Mouse (Mus musculus) liver, embryonic 14.5 days (tissue): ENCODE measurements around the gene 1700034I23Rik. TPM values are rescaled to one million over a fixed set of nuclear protein-coding genes. Genes with fewer than 3 reads are reported as not detected.
"Not testable (repeated sequence)": the region's sequence is repeated elsewhere in the genome, so short reads cannot be mapped to it uniquely, and the experiment has no call there.

ENCODE experiments used
- ATAC-seq: fragments of 200-750 bp; cut with Nextera tagmentation; 2 replicates; pipeline ENCODE4 v1.8.0; 2017; ENCODE audit warnings: moderate number of reproducible peaks, mild to moderate bottlenecking, moderate library complexity; ENCODE audit not compliant: insufficient read depth
- DNase-seq, 3 experiments: peaks; one replicate each; pipeline ENCODE4 v3.0.0-alpha.2; 2012 to 2013; ENCODE audit warnings: low read depth in 3 of 3, low spot score in 3 of 3
- H3K27ac ChIP-seq: fragments of 300-500 bp; sonication (generic); 2 replicates; pipeline ENCODE4 v1.5.1; 2014; ENCODE audit warnings: moderate library complexity, mild to moderate bottlenecking, control low read depth, inconsistent platforms
- H3K27me3 ChIP-seq: fragments of 300-500 bp; sonication (generic); 2 replicates; pipeline ENCODE4 v1.6.1; 2014; ENCODE audit warnings: mild to moderate bottlenecking, low read length, moderate library complexity; ENCODE audit not compliant: control insufficient read depth, insufficient read depth
- H3K36me3 ChIP-seq: fragments of 300-500 bp; sonication (generic); replicated peaks from 2 replicates; pipeline ENCODE4 v1.6.1; 2014; ENCODE audit warnings: low read depth; ENCODE audit not compliant: control insufficient read depth, insufficient read depth
- H3K4me1 ChIP-seq, 2 experiments: fragments of 200-500 bp in 1 of 2; fragments of 300-500 bp in 1 of 2; sonication (generic) in 1 of 2; replicated peaks; 2 replicates each; pipeline ENCODE4 v1.6.1; 2012 to 2014; ENCODE audit warnings: antibody characterized with exemption in 1 of 2, inconsistent platforms in 1 of 2, low read length in 1 of 2; ENCODE audit not compliant: control insufficient read depth in 2 of 2, insufficient read depth in 2 of 2
- H3K4me2 ChIP-seq: fragments of 300-500 bp; sonication (generic); 2 replicates; pipeline ENCODE4 v1.6.1; 2014; ENCODE audit warnings: low read depth, mild to moderate bottlenecking, control low read depth, moderate library complexity
- H3K4me3 ChIP-seq, 2 experiments: fragments of 200-500 bp in 1 of 2; fragments of 300-500 bp in 1 of 2; sonication (generic) in 1 of 2; 2 replicates each; pipeline ENCODE4 v1.5.1; 2012 to 2014; ENCODE audit warnings: low read depth in 2 of 2, low read length in 2 of 2, mild to moderate bottlenecking in 2 of 2, control low read depth in 1 of 2, inconsistent platforms in 1 of 2, moderate library complexity in 1 of 2; ENCODE audit not compliant: insufficient read depth in 1 of 2
- H3K9ac ChIP-seq: fragments of 300-500 bp; sonication (generic); replicated peaks from 2 replicates; pipeline ENCODE4 v1.6.1; 2014; ENCODE audit warnings: mild to moderate bottlenecking, control low read depth, moderate library complexity
- H3K9me3 ChIP-seq: fragments of 300-500 bp; sonication (generic); 2 replicates; pipeline ENCODE4 v1.6.1; 2016; ENCODE audit warnings: low read length, mixed read lengths; ENCODE audit not compliant: control insufficient read depth
- CTCF ChIP-seq: IDR thresholded peaks from 2 replicates; pipeline ENCODE4 v1.5.1; 2016; ENCODE audit warnings: antibody characterized with exemption, low read depth, control low read depth
- EP300 ChIP-seq: IDR thresholded peaks from 2 replicates; pipeline ENCODE4 v1.6.1; 2016; ENCODE audit warnings: antibody characterized with exemption, low read depth
- WGBS: fragments of 180-500 bp; shearing (Covaris S2); extraction: QIAGEN DNeasy Blood & Tissue Kit; methylation state at CpG from one replicate; pipeline ENCODE4 v1.1.7; 2014; ENCODE audit not compliant: insufficient replicate concordance; 5-methylcytosine and 5-hydroxymethylcytosine counted together
- polyA plus RNA-seq, 2 experiments: library from polyadenylated mRNA; depleted of rRNA in 1 of 2; stranded (reverse) in 1 of 2; unstranded in 1 of 2; fragments of >200 nt; fragmentation: Nextera tagmentation in 1 of 2; extraction: Ambion mirVana in 1 of 2; gene quantifications; 2 replicates each; pipeline versions ENCODE4 v1.2.1 to v1.2.3; 2012 to 2014

1700034I23Rik gene
- polyA plus RNA-seq, 2 experiments = 0.05 TPM; not detected in 1

DNA sequence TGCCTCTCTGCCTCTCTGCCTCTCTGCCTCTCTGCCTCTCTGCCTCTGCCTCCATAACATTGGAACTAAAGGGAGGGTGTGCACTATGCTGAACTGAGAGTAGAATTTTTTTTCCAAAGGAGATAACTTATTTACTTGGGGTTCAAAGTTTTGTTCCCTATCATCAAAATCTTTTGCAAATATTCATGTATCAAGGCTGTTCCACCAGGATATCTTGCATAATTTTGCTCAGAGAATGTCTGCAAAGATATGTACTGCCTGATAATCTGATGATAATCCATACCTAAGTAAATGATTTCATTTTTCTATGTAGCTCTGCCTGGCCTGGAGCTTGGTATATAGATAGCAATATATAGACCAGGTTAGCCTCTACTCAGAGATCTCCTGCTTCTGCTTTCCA lies 36.7 kb upstream of the 1700034I23Rik start:
- no peaks in the 10 kb centered on the region for H3K27me3 ChIP-seq
- TF ChIP-seq CTCF (no peak), EP300 (no peak)
- no peak for DNase-seq
- no peak overlapping the region for H3K4me3 ChIP-seq
- H3K36me3 ChIP-seq = no peaks in the 10 kb centered on the region
- H3K27ac ChIP-seq = no peak overlapping the region
- no peak overlapping the region for H3K9ac ChIP-seq
- no peaks in the 10 kb centered on the region for H3K4me1 ChIP-seq
- no peaks in the 10 kb centered on the region for H3K9me3 ChIP-seq
- ATAC-seq = no peak
- H3K4me2 ChIP-seq = no peak overlapping the region

DNA sequence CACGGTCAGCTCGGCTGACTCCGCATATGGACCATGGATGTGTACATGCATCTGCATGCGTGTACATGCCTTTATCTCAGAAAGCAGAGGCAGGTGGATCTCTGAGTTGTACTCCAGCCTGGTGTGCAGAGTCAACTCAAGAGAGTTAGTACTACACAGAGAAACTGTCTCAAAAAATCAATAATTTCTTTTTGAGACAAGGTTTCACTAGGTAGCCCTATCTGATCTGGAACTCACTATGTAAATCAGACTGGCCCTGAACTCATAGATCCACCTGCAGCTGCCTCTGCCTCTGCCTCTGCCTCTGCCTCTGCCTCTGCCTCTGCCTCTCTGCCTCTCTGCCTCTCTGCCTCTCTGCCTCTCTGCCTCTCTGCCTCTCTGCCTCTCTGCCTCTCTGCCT lies 36.2 kb upstream of the 1700034I23Rik start:
- no peak overlapping the region for H3K9ac ChIP-seq
- no peaks in the 10 kb centered on the region for H3K36me3 ChIP-seq
- H3K27ac ChIP-seq = no peak overlapping the region
- no peak overlapping the region for H3K4me2 ChIP-seq
- H3K27me3 ChIP-seq = no peaks in the 10 kb centered on the region
- no peaks in the 10 kb centered on the region for H3K9me3 ChIP-seq
- no peaks in the 10 kb centered on the region for H3K4me1 ChIP-seq
- no peak for ATAC-seq
- no peak for TF ChIP-seq EP300
- no peak for TF ChIP-seq CTCF
- WGBS = 84% methylated on average over 4 of the region's 4 CpGs
- DNase-seq = no peak
- H3K4me3 ChIP-seq = no peak overlapping the region

DNA sequence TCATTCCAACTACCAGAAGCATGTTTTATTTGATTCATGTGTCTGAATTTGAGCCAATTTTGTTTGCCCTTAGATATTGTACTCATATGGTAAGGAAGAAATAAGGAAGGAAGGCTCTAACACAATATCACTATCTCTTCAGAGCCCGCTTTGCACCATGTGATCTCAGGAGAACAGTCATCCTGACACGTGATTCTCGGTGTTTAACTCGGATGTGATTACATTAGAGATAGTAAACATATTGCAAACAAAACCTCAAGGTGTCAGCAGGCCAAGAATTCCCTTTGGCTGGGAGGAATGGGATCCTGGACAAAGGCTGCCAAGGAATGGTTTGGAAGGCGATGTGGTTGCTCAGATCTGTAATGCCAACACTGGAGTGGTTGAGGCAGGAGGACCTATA lies 35.8 kb upstream of the 1700034I23Rik start:
- Histone ChIP-seq H3K9ac (no peak overlapping the region), H3K4me2 (no peak overlapping the region), H3K4me3 (no peak overlapping the region), H3K27ac (no peak overlapping the region), H3K4me1 (no peaks in the 10 kb centered on the region), H3K9me3 (no peaks in the 10 kb centered on the region), H3K36me3 (no peaks in the 10 kb centered on the region), H3K27me3 (no peaks in the 10 kb centered on the region)
- DNase-seq (no peak), ATAC-seq (no peak)
- TF ChIP-seq CTCF = no peak
- TF ChIP-seq EP300 = no peak
- 65% methylated on average over 5 of the region's 5 CpGs for WGBS

DNA sequence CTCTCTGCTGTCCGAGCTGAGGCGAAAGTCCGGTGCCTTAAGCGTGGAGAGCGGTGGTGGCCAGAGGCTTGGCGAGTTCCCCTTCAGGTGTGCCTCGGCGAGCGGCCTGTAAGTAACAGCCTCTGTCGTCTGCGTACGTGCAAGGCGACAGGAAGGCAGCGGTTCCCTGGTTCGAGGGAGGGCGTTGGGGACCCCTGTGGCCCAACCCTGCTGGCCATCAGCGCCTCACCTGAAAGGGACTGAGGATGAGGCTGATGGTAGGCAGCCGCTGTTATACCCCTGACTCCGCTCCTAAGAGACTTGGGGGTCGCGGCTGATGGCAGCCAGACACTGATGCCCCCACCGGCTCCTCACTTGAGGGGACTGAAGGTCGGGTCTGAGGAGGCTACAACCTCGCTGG lies 8.0 kb downstream of the 1700034I23Rik start:
- H3K27me3 ChIP-seq, H3K27ac ChIP-seq, H3K36me3 ChIP-seq, H3K9me3 ChIP-seq, H3K4me1 ChIP-seq: not testable (repeated sequence)
- Histone ChIP-seq H3K4me3 (peak overlapping the region; percentile 48 to 72), H3K4me2 (peak overlapping the region; percentile 89), H3K9ac (peak overlapping the region; percentile 78)
- ATAC-seq (peak; percentile 38; the same call in 1 of the 2 replicates), DNase-seq (peak in 1 of 3 experiments; percentile 10)
- WGBS = 0% methylated on average over 19 of the region's 24 CpGs

DNA sequence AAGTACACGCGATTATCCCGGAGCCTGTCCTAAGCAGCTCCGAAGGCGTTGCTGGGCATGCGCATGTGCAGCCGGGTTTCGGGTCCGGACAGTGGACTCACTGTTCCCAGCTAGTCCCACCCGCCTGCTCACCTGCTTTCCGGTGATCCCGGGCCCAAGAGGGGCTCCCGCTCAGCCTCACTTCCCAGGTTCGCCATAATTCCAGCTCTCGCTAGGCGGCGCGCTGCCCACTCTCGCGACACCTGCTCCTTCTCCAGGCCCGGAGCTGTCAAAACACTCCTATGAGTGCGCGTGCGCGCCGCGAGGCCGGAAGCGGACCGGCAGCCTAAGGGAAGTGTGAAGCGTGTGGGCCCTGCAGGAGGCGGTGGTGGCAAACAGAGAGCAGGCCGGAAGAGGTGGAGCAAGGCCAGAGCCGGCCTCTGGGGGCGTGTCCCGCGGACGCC lies 8.5 kb downstream of the 1700034I23Rik start:
- under 1% methylated on average over 38 of the region's 38 CpGs for WGBS
- H3K9ac ChIP-seq = peak overlapping the region; percentile 76

DNA sequence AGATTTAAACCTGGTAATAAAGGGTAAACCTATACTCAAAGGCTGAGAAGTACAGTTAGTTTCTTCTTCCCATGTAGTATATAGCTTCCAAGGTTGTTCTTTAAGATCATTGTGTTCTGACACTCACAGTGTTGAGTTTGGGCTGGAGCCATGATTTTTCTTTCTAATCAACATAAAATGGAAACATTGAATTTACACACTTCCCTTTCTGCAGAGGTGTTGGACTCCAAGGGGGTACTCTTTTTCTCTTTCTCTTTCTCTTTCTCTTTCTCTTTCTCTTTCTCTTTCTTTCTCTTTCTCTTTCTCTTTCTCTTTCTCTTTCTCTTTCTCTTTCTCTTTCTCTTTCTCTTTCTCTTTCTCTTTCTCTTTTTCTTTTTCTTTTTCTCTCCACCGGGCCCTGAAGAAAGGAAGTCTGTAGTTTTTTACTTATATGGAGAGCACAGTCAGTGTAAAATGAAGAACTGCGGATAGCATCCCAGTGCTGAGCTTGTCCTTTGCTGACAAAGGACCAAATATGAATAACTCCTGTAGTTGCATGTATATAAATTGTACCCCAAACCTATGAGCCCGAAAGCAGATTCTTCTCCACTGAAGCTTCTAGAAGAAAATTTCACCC lies 49.1 kb downstream of the 1700034I23Rik start:
- not testable (repeated sequence) for H3K27me3 ChIP-seq, H3K9me3 ChIP-seq, H3K4me3 ChIP-seq, H3K9ac ChIP-seq, DNase-seq, H3K4me1 ChIP-seq, H3K27ac ChIP-seq, ATAC-seq, H3K4me2 ChIP-seq, H3K36me3 ChIP-seq
- 60% methylated on average over 3 of the region's 3 CpGs for WGBS

More for the DNA sequence above, 8.5 kb downstream of the 1700034I23Rik start:
- Histone ChIP-seq H3K4me3 (peak overlapping the region; percentile 72 to 85), H3K4me2 (peak overlapping the region; percentile 74), H3K27ac (peak overlapping the region; percentile 56)
- peak; percentile 84 for TF ChIP-seq CTCF
- not testable (repeated sequence) for H3K36me3 ChIP-seq, H3K4me1 ChIP-seq, H3K9me3 ChIP-seq, H3K27me3 ChIP-seq
- DNase-seq (peak; percentile 95 to 97 (median 96)), ATAC-seq (peak; percentile 100)
